Mouse (Mus musculus): Measurements from ENCODE around the gene St6galnac4.

- TF ChIP-seq POLR2A (IDR thresholded peaks at IDR 0.05; ENCODE audit: low read depth, low read length) = no peak
- TF ChIP-seq CTCF (IDR thresholded peaks at IDR 0.05; ENCODE audit: extremely low read depth, insufficient read length, insufficient replicate concordance, low read depth, low read length) = no peak
Measured at GRCm38 (mm10) chr2:32551236-32551635, 35.7 kb upstream of the St6galnac4 start.
